Mouse (Mus musculus) kidney, embryonic 16.5 days (tissue): ENCODE results near the gene Abhd17c. TPM values are rescaled to one million over a fixed set of nuclear protein-coding genes. Genes with fewer than 3 reads are reported as not detected.

ENCODE experiments used
- ATAC-seq: fragments of 200-750 bp; cut with Nextera tagmentation; 2 replicates; pipeline ENCODE4 v1.8.0; 2017; ENCODE audit warnings: moderate TSS enrichment; ENCODE audit not compliant: low FRiP score, low TSS enrichment
- H3K27ac ChIP-seq: fragments of 300-500 bp; sonication (generic); 2 replicates; pipeline ENCODE4 v1.5.1; 2014; ENCODE audit warnings: low read length
- H3K27me3 ChIP-seq: fragments of 300-500 bp; sonication (generic); 2 replicates; pipeline ENCODE4 v1.6.1; 2014; ENCODE audit warnings: low read length, control low read depth, mixed read lengths; ENCODE audit not compliant: insufficient read depth
- H3K36me3 ChIP-seq: fragments of 300-500 bp; sonication (generic); 2 replicates; pipeline ENCODE4 v1.6.1; 2014; ENCODE audit warnings: low read length, control low read depth, mixed read lengths; ENCODE audit not compliant: insufficient read depth
- H3K4me1 ChIP-seq: fragments of 300-500 bp; sonication (generic); 2 replicates; pipeline ENCODE4 v1.6.1; 2014; ENCODE audit warnings: low read length, control low read depth, mixed read lengths; ENCODE audit not compliant: insufficient read depth
- H3K4me2 ChIP-seq: fragments of 300-500 bp; sonication (generic); replicated peaks from 2 replicates; pipeline ENCODE4 v1.6.1; 2014; ENCODE audit warnings: low read depth, low read length
- H3K4me3 ChIP-seq: fragments of 300-500 bp; sonication (generic); 2 replicates; pipeline ENCODE4 v1.5.1; 2014; ENCODE audit warnings: mild to moderate bottlenecking, low read length
- H3K9ac ChIP-seq: fragments of 300-500 bp; sonication (generic); replicated peaks from 2 replicates; pipeline ENCODE4 v1.6.1; 2014; ENCODE audit warnings: low read length
- H3K9me3 ChIP-seq: fragments of 300-500 bp; sonication (generic); 2 replicates; pipeline ENCODE4 v1.6.1; 2016; ENCODE audit warnings: low read length, control low read depth
- WGBS: fragments of 180-500 bp; shearing (Covaris S2); extraction: QIAGEN DNeasy Blood & Tissue Kit; methylation state at CpG from one replicate; pipeline ENCODE4 v1.1.7; 2014; 5-methylcytosine and 5-hydroxymethylcytosine counted together
- polyA plus RNA-seq: library from polyadenylated mRNA; unstranded; fragments of >200 nt; fragmentation: Nextera tagmentation; extraction: Ambion mirVana; gene quantifications from 2 replicates; pipeline ENCODE4 v1.2.1, GENCODE M21; 2015

Gene Abhd17c
- polyA plus RNA-seq, 1 experiment from 2014 or later: 13.7 TPM

DNA sequence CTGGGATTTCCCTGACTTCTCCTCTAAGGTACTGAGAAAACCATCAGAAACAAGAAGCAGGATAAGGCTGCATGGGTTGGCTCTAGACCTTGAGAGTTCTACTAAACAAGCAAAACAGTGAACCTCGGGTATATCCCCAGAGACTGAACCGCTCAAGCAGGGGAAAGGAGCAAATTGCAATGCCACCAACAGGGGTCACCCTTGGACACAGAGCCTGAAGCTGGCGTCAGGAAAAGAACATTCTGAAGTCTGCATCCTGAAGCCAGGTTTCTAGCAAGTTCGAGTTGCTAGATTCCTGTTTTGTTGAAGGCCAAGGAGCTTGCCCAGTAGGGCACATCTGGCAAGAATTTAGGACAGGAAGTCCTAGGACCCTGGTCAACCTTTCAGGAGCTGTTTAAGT, 62.7 kb downstream of the Abhd17c start:
- Histone ChIP-seq H3K27ac (no peak overlapping the region), H3K9ac (no peak overlapping the region), H3K4me1 (peaks cover 16% of the 10 kb centered on the region), H3K27me3 (peaks cover 32% of the 10 kb centered on the region), H3K4me3 (no peak overlapping the region), H3K36me3 (no peaks in the 10 kb centered on the region), H3K9me3 (no peaks in the 10 kb centered on the region), H3K4me2 (no peak overlapping the region)
- ATAC-seq: no peak
- 9% methylated on average over 4 of the region's 4 CpGs for WGBS

DNA sequence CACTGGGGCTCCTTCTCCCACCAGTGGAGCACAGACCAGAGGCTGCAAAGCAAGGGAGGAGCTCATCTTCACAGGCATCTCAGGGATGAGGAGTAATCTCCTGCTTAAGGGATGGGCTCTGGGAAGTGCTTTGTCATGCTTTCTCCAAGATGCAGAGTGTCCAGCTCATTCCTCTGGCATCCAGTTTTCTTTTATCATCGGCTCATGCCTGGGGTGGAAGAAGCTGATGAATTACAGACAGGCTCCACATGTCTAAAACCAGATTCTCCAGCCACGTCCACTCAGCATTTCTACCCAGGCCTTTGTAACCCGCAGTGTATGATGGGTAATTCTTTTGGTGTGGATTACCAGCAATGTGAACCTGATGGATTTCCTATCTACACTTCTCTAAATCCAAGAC, 63.5 kb downstream of the Abhd17c start:
- WGBS: 84% methylated on average over 3 of the region's 3 CpGs
- Histone ChIP-seq H3K4me1 (peaks cover 16% of the 10 kb centered on the region), H3K27ac (no peak overlapping the region), H3K9ac (no peak overlapping the region), H3K36me3 (no peaks in the 10 kb centered on the region), H3K4me2 (no peak overlapping the region), H3K9me3 (no peaks in the 10 kb centered on the region), H3K4me3 (no peak overlapping the region), H3K27me3 (peaks cover 32% of the 10 kb centered on the region)
- no peak for ATAC-seq

DNA sequence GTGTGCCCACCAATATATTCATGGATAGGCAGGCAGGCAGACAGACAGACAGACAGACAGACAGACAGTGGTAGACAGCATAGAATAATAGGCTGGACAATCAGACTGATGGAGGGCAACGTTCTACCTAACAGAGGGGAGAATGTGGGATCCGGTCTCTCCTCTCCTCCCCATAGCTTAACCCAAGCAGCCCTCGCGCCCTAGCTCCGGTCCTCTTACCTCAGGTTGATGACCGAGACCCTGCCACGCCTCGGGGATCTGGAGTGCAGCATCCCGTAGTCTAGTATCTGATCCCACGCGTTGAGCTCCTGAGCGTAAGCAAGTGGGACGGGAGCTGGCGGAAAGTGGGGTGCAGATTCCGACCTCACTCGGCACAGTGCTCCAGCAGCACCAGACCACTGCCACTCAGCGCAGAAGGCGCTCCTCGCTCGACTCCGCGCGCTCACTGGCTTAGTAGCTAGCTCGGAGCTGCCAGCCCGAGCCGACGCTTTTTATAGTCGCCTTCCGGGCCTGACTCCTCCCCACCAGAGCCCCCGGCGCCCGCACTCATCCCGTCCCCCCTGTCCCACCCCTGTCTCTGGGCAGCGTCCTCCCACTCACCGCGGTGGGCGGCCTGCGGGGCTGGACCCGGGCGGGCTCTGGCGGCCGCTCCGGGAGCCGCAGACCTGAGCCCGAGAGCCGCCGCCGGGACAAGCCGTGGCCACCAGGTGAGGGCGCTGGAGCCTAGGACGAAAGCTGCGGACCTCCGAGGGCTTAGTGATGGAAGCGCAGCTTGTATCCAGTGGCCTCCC, 65.5 kb downstream of the Abhd17c start, which contains the start of gene Cemip:
Gene Cemip (minus strand): TSS at position 464 of the 791 bp plus-strand sequence.
- no peaks in the 10 kb centered on the region for H3K36me3 ChIP-seq
- peaks cover 32% of the 10 kb centered on the region for H3K27me3 ChIP-seq
- under 1% methylated on average over 54 of the region's 54 CpGs for WGBS
- peak within 1 kb of the TSS; percentile 65 for H3K4me2 ChIP-seq
- peaks cover 16% of the 10 kb centered on the region for H3K4me1 ChIP-seq
- no peak within 1 kb of the TSS for H3K27ac ChIP-seq
- no peaks in the 10 kb centered on the region for H3K9me3 ChIP-seq
- H3K9ac ChIP-seq: peak within 1 kb of the TSS; percentile 33
- peak; percentile 93 for ATAC-seq
- peak within 1 kb of the TSS; percentile 42 for H3K4me3 ChIP-seq

DNA sequence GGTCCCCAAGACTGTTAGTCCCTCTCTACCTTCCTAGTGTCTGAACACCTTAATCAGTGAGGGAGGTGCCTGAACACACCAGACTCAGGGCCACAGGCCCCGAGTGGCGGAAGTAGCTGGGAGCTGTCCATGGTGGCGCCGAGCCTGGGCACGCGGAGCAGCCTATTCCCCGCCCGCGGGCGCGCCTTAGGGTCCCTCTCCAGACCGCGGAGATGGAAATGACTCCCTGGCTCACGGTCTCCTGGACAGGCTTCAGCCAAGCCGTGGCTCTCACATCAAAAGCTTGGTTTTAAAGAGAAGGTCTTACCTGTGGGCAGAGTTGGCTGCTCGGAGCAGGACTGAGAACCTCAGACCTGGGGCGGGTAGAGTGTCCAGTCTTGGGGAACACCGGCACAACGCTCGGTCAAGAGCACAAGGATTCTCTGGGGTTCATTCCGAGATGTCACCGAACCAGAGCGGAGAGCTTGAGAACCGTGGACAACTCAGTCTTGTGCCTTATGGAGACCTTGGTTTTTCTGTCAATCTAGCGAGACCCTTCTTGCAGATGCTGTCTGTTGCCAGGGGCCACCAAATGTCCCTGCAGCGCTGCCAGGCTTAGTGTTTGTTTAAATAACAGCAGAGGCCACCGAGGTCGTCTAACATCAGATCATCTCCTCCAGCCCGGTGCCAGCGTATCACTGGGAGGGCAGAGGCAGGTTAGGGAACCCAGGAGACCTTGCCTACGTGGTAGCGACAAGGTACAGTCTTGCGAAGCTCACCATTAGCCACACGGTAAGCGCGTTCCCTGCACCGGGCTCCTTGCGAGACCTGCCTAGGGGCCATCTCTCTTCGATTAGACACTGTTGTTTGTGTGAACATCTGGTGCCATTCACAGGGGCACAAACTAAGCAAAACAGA, 66.4 kb downstream of the Abhd17c start:
- Histone ChIP-seq H3K9ac (no peak overlapping the region), H3K4me2 (peak overlapping the region; percentile 65), H3K36me3 (no peaks in the 10 kb centered on the region), H3K4me1 (peaks cover 16% of the 10 kb centered on the region), H3K9me3 (no peaks in the 10 kb centered on the region), H3K27ac (no peak overlapping the region), H3K27me3 (peaks cover 32% of the 10 kb centered on the region), H3K4me3 (peak overlapping the region; percentile 42)
- ATAC-seq: peak; percentile 43; the same call in 1 of the 2 replicates
- WGBS: 6% methylated on average over 39 of the region's 39 CpGs

DNA sequence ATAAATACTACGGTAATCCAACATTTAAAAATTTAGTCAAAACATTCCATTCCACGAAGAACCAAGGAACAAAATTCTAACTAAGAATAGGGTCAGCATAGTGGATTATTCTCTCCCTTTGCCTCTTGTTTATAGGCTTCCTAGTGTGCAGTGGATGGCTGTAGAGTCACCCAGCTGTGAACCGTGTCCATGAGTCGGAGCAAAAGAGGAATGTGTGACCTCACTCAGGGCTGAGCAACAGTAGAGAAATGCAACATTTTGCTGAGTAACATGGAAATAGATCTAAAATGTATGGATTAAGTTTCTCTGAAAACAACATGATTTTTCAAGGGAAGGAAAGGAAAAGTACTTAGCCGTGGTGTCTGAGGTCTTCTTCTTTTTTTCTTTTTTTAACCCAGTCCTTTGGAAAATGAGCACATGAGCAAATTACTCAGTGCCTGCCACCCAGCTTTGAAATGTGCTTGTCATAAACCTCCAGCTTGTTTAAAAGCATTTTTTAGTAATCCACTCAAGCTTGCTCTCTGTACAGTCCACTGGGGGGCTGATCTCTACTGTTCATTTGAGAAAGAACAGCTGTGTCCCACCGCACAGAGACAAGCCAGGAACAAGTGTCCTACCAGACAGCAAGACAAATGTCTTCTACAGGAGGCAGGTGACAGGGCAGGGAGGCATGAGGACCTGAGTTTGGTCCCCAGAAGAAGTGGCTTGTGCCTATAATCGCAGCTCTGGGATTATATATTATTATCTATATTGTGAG, 74.3 kb downstream of the Abhd17c start:
- ATAC-seq: peak; percentile 88
- Histone ChIP-seq H3K36me3 (no peaks in the 10 kb centered on the region), H3K27ac (0 out of 2 replicates have a peak overlapping the region, but pooled peaks have one; percentile 25), H3K9ac (no peak overlapping the region), H3K9me3 (no peaks in the 10 kb centered on the region), H3K4me2 (no peak overlapping the region), H3K4me1 (no peaks in the 10 kb centered on the region), H3K27me3 (no peaks in the 10 kb centered on the region), H3K4me3 (no peak overlapping the region)
- WGBS: 42% methylated on average over 7 of the region's 7 CpGs

DNA sequence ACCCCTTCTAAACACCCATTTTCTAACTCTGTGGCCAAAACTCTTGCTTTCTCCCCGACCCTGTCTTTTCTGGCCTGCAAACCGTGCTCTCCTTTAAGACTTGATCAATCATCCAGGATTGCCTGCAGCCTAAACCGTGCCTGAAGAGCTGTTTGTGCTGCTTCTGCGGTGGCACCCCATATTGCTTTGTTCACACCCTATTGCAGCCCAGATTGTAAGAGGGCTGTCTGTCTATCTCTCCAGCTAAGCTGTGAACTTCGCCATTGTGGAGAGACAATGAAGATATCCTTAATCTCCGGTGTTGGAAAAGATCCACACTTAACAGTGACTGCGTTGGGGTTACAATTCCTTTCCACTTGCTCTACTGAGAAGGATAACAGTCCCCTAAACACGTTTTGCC, 77.4 kb downstream of the Abhd17c start:
- Histone ChIP-seq H3K4me2 (no peak overlapping the region), H3K36me3 (no peaks in the 10 kb centered on the region), H3K27ac (no peak overlapping the region), H3K9ac (no peak overlapping the region), H3K4me1 (no peaks in the 10 kb centered on the region), H3K9me3 (no peaks in the 10 kb centered on the region), H3K27me3 (no peaks in the 10 kb centered on the region), H3K4me3 (no peak overlapping the region)
- 51% methylated on average over 8 of the region's 8 CpGs for WGBS
- no peak for ATAC-seq

DNA sequence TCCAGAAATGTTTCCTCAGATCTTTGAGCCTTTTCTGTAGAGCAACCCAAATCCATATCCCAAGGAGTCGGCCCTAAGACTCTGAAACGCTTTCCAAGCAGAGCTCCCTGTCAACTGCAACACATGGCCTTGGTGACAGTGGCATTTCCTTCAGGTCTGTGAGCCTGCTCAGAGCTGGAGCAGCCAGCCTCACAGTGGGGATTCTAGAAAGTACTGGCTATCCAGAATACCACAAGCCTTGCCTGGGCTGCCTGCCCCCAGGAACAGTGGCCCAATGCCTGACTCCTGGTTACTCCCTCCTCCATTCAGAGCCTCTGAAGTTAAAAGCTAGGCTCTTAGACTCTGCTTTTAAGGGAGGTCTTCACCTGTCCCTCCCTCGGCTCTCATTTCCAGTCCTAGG, 77.8 kb downstream of the Abhd17c start:
- WGBS: 73% methylated on average over 3 of the region's 3 CpGs
- Histone ChIP-seq H3K27me3 (no peaks in the 10 kb centered on the region), H3K27ac (no peak overlapping the region), H3K36me3 (no peaks in the 10 kb centered on the region), H3K4me2 (no peak overlapping the region), H3K4me1 (no peaks in the 10 kb centered on the region), H3K9ac (no peak overlapping the region), H3K9me3 (no peaks in the 10 kb centered on the region), H3K4me3 (no peak overlapping the region)
- ATAC-seq: no peak

DNA sequence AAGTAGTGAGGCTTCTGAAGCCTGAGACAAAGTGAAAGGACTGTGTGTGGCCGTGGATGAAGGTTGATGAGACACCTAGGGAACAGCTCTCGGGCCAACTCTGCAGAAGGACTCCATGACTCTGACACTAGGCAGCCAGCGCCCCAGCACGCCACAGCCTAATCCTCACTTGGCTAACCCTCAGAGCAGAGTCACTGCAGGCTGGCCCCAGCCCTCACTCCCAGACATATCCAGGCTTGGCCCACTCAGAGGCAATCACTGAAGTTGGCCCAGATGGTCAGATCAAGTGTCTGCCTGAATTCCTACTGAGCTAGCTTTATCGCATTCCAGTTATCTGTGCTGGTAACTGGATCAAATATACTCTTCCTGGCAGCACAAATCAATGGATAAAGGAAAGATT, 82.8 kb downstream of the Abhd17c start:
- no peak for ATAC-seq
- WGBS: 72% methylated on average over 5 of the region's 5 CpGs

DNA sequence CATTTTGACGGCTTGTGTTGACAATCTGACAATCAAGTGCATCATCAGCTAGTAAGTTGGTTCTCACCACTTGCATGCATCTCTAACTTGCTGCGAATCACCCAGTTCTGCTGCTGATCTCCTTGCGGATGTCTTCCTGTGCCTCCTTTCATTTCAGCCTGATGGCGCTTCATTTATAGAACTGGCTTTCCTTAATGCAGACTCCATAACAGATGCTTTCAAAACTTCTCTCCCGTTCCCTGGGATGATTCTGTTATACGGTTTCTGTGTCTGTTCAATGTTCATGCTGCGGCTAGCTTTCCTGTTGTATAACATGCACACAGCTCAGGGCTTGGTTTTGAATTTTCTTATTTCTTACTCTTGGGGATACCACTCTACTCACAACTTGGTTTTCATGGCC, 91.9 kb downstream of the Abhd17c start:
- Histone ChIP-seq H3K9me3 (no peaks in the 10 kb centered on the region), H3K4me3 (no peak overlapping the region), H3K4me2 (no peak overlapping the region), H3K9ac (no peak overlapping the region), H3K36me3 (no peaks in the 10 kb centered on the region), H3K27ac (no peak overlapping the region), H3K4me1 (peaks cover 9% of the 10 kb centered on the region; the same call in 1 of the 2 replicates), H3K27me3 (no peaks in the 10 kb centered on the region)
- ATAC-seq: no peak
- 93% methylated on average over 7 of the region's 7 CpGs for WGBS

More for the DNA sequence above, 82.8 kb downstream of the Abhd17c start:
- Histone ChIP-seq H3K4me2 (no peak overlapping the region), H3K27ac (no peak overlapping the region), H3K4me1 (no peaks in the 10 kb centered on the region), H3K27me3 (no peaks in the 10 kb centered on the region), H3K4me3 (no peak overlapping the region), H3K9me3 (no peaks in the 10 kb centered on the region), H3K36me3 (no peaks in the 10 kb centered on the region), H3K9ac (no peak overlapping the region)
